Mouse (Mus musculus): ENCODE data around the gene Il6st.

Gene Il6st

GRCm38 (mm10) chr13:112536611-112537010 lies 72.7 kb downstream of the Il6st start:
- DNase-seq = no peak

- DNase-seq = no peak
These were observed 73.2 kb downstream of the Il6st start for GRCm38 (mm10) chr13:112537065-112537464.

- no peak for DNase-seq
These were observed 76.7 kb downstream of the Il6st start for GRCm38 (mm10) chr13:112540616-112541015.

- no peak for DNase-seq
These were observed 77.5 kb downstream of the Il6st start for GRCm38 (mm10) chr13:112541223-112541975.

GRCm38 (mm10) chr13:112551641-112552548 lies 88.0 kb downstream of the Il6st start:
- no peak for DNase-seq

- DNase-seq = no peak
These were observed 89.4 kb downstream of the Il6st start for GRCm38 (mm10) chr13:112553304-112553703.

- no peak for DNase-seq
These were observed 92.6 kb downstream of the Il6st start for GRCm38 (mm10) chr13:112556501-112556900.
